Mouse (Mus musculus) heart, adult 8-10 months (tissue): Measurements from ENCODE around the gene Prpf3. TPM values are rescaled to one million over a fixed set of nuclear protein-coding genes. Genes with fewer than 3 reads are reported as not detected.
"Not testable (repeated sequence)": the region's sequence is repeated elsewhere in the genome, so short reads cannot be mapped to it uniquely, and the experiment has no call there.

Experiments used
- DNase-seq: peaks from one replicate; pipeline ENCODE4 v3.0.0; 2022; ENCODE audit warnings: low spot score
- total RNA-seq, 4 experiments: library from RNA; stranded (reverse); gene quantifications; 2 replicates each; pipeline ENCODE4 v1.2.4; 2022

Prpf3 gene
- total RNA-seq, 4 experiments from 2014 or later, result 13.9 to 22.5 (median 21.3) TPM

DNA sequence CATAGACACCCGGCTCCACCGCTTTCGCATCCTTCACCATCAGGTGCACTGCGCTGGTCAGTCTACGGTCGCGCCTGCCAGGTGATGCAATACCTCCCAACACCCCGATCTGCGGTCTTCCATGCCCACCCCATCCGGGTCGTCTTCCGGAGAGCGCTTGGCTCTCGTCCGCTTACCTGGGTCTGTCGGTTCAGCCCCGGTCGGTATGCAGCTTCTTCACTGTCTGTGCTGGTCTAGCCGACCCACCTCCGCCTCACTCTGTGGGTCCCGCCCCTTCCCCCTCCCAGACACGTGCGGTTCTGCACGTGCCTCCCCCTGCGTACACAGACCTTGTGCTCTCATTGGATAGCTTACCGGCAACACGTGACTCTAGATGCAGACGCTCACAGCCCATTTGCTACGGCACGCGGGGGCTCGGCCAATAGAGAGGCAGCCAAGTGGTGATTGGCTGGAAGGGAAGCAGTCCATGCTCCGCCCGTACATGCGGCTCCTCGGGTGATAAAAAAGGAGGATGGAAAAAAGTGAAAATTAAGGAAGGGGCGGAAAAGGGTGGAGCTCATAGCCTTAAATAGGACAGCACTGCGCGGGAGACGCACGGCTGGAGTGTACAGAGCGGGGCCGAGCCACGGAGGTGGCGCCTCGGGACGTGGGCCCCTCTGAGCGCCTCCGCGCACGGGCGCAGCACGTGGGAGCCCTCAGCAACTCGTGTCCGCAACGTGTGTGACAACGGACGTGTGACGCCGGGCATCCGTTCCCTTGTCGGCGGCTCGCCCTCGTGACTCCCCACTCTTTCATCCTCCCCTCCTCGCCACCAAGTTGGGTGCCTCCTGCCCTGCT lies 26.5 kb upstream of the Prpf3 start, which contains the start of gene Ciart:
Gene Ciart, minus strand, starts transcription at position 273 of the 837 bp plus-strand sequence.
- DNase-seq, result peak; percentile 94

GRCm38 (mm10) chr3:95879063-95879462 lies 23.4 kb upstream of the Prpf3 start:
- no peak for DNase-seq

GRCm38 (mm10) chr3:95872048-95872447 lies 16.4 kb upstream of the Prpf3 start:
- DNase-seq, result no peak

- peak; percentile 88 for DNase-seq
Observed at GRCm38 (mm10) chr3:95871392-95871867, 15.7 kb upstream of the Prpf3 start, which contains the start of gene Mrps21. Gene Mrps21, minus strand, starts transcription at chr3:95871519.

- DNase-seq, result no peak
Observed at GRCm38 (mm10) chr3:95870976-95871375, 15.3 kb upstream of the Prpf3 start.

DNA sequence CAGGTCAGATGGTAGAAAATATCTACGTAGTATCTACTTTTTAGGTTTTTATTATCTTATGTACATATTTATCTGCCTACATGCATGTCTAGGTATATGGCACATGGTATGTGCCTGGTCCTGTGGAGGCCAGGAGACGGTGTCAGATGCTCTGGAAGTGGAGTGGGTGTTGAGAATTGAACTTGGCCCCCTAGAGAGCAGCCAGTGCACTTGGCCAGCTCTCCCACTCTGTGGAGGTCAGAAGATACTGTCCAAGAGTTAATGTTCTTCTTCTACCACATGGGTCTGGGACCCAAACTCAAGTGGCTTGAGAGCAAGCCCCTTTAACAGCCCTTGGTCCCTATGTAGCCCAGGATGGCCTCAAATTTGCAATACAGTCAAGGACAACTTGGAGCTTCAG lies 11.7 kb upstream of the Prpf3 start:
- no peak for DNase-seq

GRCm38 (mm10) chr3:95866071-95866470 lies 10.4 kb upstream of the Prpf3 start:
- DNase-seq, result no peak

- DNase-seq, result no peak
Observed at GRCm38 (mm10) chr3:95865571-95865970, 9.9 kb upstream of the Prpf3 start.

DNA sequence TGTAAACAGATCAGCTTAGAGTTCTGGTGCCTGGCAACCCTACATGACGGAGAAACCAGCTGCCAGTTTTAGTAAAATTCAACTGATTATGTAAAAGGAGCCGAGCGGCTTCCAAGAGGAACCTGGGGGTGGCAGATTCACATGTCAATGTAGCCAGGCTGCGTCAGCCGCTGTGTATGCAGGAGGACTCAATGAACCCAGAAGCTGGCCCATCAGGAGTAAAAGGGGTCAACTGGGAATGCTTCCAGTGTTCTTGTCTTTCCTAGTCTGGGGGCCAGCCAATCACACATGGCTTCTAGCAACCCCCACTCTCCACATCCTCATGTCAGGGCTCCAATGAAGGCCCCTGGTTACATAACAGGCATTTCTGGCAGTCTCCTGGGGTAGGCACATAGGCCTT lies 9.4 kb upstream of the Prpf3 start:
- peak; percentile 41 for DNase-seq

- DNase-seq, result no peak
Observed at GRCm38 (mm10) chr3:95863578-95863977, 7.9 kb upstream of the Prpf3 start.

DNA sequence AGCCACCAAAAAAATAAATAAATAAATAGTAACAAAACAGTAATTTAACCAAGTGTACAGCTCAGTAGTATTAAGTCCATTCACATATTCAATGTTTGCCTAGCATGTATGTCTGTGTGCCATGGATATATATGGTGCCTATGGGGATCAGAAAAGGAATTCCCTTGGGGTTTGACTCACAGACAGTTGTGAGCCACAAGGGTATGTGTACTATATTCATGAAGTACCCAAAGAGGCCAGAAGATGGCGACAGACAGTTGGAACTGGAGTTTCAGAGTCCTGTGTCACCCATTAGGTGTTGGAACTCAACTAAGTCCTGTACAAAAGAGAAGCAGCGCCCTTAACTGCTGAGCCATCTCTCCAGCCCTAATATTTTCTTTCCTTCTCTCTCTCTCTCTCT lies 6.1 kb upstream of the Prpf3 start:
- DNase-seq, result peak; percentile 89

- DNase-seq, result no peak
Observed at GRCm38 (mm10) chr3:95861216-95861615, 5.5 kb upstream of the Prpf3 start.

DNA sequence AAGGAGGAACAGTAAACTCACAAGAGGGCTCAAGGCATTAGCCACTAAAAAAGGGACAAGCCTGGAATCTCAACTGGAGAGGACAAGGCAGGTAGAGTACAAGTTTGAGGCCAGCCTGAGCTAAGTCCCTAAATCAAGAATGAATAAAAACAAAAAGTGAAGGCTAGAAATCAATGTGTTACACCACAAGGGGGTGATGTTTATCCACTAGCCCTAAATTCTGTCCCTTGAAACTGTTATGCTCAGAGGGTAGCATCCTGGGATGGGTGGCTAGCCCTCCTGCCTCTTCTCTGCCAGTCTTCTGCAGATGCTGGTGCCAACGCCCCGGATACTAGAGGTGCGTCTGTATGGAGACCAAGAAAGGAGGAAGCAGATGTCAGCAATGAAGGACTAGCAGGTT lies 4.6 kb upstream of the Prpf3 start:
- DNase-seq, result no peak

DNA sequence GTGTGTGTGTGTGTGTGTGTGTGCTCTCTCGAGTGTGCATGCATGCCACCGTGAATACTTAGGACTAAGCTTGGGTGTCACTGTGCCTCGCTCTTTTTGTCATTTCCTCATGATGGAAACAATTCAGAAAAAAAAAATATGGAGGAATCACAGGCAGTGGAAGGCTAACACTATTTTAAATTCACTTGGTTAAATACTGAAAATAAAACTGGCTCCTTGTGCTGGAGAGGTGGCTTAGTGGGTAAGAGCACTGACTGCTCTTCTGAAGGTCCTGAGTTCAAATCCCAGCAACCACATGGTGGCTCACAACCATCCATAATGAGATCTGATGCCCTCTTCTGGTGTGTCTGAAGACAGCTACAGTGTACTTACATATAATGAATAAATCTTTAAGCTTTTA lies 2.6 kb upstream of the Prpf3 start:
- DNase-seq, result not testable (repeated sequence)

DNA sequence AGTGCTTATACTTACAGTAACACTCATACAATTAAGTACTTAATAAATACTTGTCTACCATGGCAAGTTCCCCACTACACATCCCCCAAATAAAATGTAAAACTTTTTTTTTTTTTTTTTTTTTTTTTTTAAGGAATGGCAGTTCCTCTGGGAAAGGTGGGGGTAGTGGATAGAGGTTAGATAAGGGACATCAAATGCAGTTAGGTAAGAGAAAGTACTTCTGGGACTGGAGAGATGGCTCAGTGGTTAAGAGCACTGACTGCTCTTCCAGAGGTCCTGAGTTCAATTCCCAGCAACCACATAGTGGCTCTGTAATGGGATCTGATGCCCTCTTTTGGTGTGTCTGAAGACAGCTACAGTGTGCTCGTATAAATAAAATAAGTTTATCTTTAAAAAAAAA lies 1.4 kb upstream of the Prpf3 start:
- DNase-seq, result not testable (repeated sequence)

DNA sequence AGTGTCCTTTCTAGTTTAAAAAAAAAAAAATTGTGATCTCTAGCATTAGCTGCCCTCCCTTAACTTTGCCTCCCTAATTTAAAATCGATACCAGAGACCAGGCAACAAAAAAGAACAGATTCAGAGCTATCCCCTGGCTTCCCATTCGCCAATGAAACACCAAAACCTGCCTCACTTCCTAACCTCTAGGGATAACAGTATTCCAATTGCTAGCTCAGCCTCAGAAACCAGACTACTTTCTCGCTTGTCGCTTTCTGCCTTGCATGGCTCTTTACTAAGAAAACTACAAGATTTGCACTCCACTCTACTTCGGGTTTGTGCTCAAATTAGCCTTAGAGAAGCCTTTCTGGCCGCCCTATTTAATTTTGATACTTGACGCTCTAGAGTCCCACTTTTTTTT lies 430 bp upstream of the Prpf3 start:
- DNase-seq, result no peak

DNA sequence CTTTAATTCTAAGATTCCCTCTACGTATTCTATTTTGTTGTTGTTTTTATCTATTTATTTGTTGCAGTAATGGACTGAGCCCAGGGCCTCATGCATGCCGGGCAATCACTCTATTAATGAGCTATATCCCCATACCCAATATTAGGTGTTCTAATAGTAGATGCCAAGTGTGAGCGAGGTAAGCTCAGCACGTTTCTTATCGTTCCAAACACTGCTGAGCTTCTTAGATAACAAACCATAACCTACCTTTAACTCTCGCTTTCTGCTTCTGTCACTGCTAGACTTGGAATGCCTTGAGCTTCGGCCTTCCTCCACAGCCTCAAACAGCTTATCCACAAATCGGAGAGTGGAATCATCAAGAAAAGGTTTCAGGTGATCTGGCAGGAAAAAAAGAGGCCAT lies 4.4 kb downstream of the Prpf3 start:
- no peak for DNase-seq

- no peak for DNase-seq
Observed at GRCm38 (mm10) chr3:95850611-95851010, 5.1 kb downstream of the Prpf3 start.

GRCm38 (mm10) chr3:95842503-95843214 lies 13.0 kb downstream of the Prpf3 start:
- DNase-seq, result no peak

GRCm38 (mm10) chr3:95839250-95839649 lies 16.4 kb downstream of the Prpf3 start:
- no peak for DNase-seq

DNA sequence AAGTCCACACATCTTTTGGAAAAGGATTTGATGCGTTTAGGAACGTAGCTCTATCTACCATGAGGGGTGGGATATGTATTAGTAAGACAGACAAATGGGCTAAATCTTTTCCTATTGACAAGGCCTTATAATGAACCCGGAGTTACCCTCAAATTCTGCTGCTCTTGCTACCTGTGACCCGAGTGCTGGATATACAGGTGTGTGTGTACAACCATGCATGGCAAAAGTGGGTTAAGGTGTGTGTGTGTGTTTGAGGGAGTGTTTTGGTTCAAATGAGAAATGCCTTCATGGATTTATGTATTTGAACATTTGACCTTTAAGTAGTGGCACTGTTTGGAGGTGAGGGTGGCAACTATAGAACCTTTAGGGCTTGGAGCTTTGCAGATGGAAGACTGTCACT lies 26.6 kb downstream of the Prpf3 start:
- no peak for DNase-seq

DNA sequence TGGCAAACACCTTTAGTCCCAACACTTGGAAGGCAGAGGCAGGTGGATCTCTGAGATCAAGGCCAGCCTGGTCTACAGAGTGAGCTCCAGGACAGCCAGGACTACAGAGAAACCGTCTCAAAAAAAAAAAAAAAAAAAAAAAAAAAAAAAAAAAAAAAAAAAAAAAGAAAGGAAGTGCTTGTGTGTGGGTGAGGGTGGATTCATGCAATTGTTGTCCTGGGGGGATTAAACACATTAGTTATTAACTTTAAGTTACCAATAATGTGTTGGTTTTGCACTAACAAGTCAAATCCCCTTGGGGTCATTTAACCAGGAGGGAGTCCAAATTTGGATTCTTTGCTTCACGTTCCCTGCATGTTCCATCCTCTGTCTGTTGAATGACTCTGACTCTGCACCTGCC lies 29.4 kb downstream of the Prpf3 start:
- DNase-seq, result no peak
